22 mouse cellular contexts compared by ENCODE assay signal in genomic region chr16:24620021-24620420, GRCm38 (mm10).
DNase-seq lines count a peak whose midpoint lies in the region; ATAC-seq lines count a peak whose summit lies in the region.
"Had no signal": no experiment of that assay in that cellular context is flagged by ENCODE, and none has a peak within 500 bp of the region (broad histone marks: within the 10 kb centered on the region; RNA-seq: fewer than 3 reads in every experiment).

No protein-coding gene starts in this region.

- no peak for DNase-seq in embryonic facial prominence, embryonic 10.5 days (ENCODE audit: low spot score)
- peak; percentile 23 for DNase-seq in midbrain, embryonic 11.5 days (ENCODE audit: low spot score, missing footprints)
- no peak for DNase-seq in midbrain, embryonic 10.5 days (ENCODE audit: low spot score)
- DNase-seq in cerebellum, postnatal 25 days, result no peak
- no peak for DNase-seq in urinary bladder, adult 18-20 months (ENCODE audit: low spot score in 2 of 2)
- DNase-seq in left cerebral cortex, postnatal 10 days (ENCODE audit: extremely low spot score in 1 of 2, low spot score in 2 of 2), result no peak
- DNase-seq: adrenal gland, adult 8-10 months; gastrocnemius, postnatal 10 days; kidney, postnatal 36 days; retina, postnatal 1 day; thymus, adult 18-20 months had no signal

- H3K4me3 ChIP-seq in embryonic facial prominence, embryonic 12.5 days, result no peak overlapping the region
- no peak overlapping the region for H3K4me3 ChIP-seq in embryonic facial prominence, embryonic 10.5 days
- H3K4me3 ChIP-seq in midbrain, embryonic 11.5 days (ENCODE audit: low read depth, low read length), result no peak overlapping the region
- no peak overlapping the region for H3K4me3 ChIP-seq in midbrain, embryonic 10.5 days
- H3K4me3 ChIP-seq: erythroblast, embryonic 14.5 days; heart, embryonic 12.5 days; hindbrain, embryonic 12.5 days; limb, embryonic 13.5 days; lung, embryonic 15.5 days; neural tube, embryonic 13.5 days had no signal

- H3K9ac ChIP-seq in embryonic facial prominence, embryonic 12.5 days, result no peak overlapping the region
- no peak overlapping the region for H3K9ac ChIP-seq in midbrain, embryonic 11.5 days (ENCODE audit: low read length)
- H3K9ac ChIP-seq: heart, embryonic 12.5 days; hindbrain, embryonic 12.5 days; limb, embryonic 13.5 days; lung, embryonic 15.5 days; neural tube, embryonic 13.5 days had no signal

- 0 out of 2 replicates have a peak overlapping the region, but pooled peaks have one; percentile 57 for H3K27ac ChIP-seq in embryonic facial prominence, embryonic 12.5 days
- H3K27ac ChIP-seq in embryonic facial prominence, embryonic 10.5 days (replicated peaks), result no peak overlapping the region
- no peak overlapping the region for H3K27ac ChIP-seq in midbrain, embryonic 11.5 days (ENCODE audit: low read depth, low read length)
- H3K27ac ChIP-seq in midbrain, embryonic 10.5 days (replicated peaks), result no peak overlapping the region
- H3K27ac ChIP-seq: hindbrain, embryonic 12.5 days; limb, embryonic 13.5 days; lung, embryonic 15.5 days; neural tube, embryonic 13.5 days had no signal

- intact Hi-C loops in left cerebral cortex, postnatal 10 days (cut with DNase I), result no loop called here

- WGBS in embryonic facial prominence, embryonic 12.5 days, result 76% methylated on average over 3 of the region's 3 CpGs
- 89% methylated on average over 3 of the region's 3 CpGs for WGBS in embryonic facial prominence, embryonic 10.5 days
- WGBS in midbrain, embryonic 11.5 days, result 89% methylated on average over 3 of the region's 3 CpGs
- 88% methylated on average over 3 of the region's 3 CpGs for WGBS in midbrain, embryonic 10.5 days

- no peak for ATAC-seq in embryonic facial prominence, embryonic 12.5 days (ENCODE audit: insufficient number of reproducible peaks, insufficient read depth, low FRiP score, low TSS enrichment)
- ATAC-seq in midbrain, embryonic 11.5 days (ENCODE audit: low FRiP score), result no peak
- peak; percentile 75 for ATAC-seq in neutrophil, adult 5-6 weeks (ENCODE audit: extremely low read depth, insufficient number of reproducible peaks, low FRiP score, poor library complexity, severe bottlenecking)
- ATAC-seq: forebrain, embryonic 16.5 days; intestine, postnatal 0 days; midbrain, embryonic 16.5 days had no signal

- H3K36me3 ChIP-seq in embryonic facial prominence, embryonic 12.5 days, result no peaks in the 10 kb centered on the region
- no peaks in the 10 kb centered on the region for H3K36me3 ChIP-seq in embryonic facial prominence, embryonic 10.5 days (replicated peaks)
- H3K36me3 ChIP-seq in midbrain, embryonic 11.5 days (ENCODE audit: control insufficient read depth, insufficient read depth, low read length), result no peaks in the 10 kb centered on the region
- H3K36me3 ChIP-seq in midbrain, embryonic 10.5 days, result no peaks in the 10 kb centered on the region
- H3K36me3 ChIP-seq: heart, embryonic 12.5 days; hindbrain, embryonic 12.5 days; limb, embryonic 13.5 days; lung, embryonic 15.5 days; neural tube, embryonic 13.5 days had no signal

- no peaks in the 10 kb centered on the region for H3K27me3 ChIP-seq in embryonic facial prominence, embryonic 12.5 days
- no peaks in the 10 kb centered on the region for H3K27me3 ChIP-seq in embryonic facial prominence, embryonic 10.5 days (replicated peaks; ENCODE audit: low read depth, poor library complexity, severe bottlenecking)
- H3K27me3 ChIP-seq in midbrain, embryonic 11.5 days (ENCODE audit: control insufficient read depth, insufficient read depth, low read length), result no peaks in the 10 kb centered on the region
- H3K27me3 ChIP-seq in midbrain, embryonic 10.5 days (ENCODE audit: low read depth, poor library complexity, severe bottlenecking), result no peaks in the 10 kb centered on the region
- H3K27me3 ChIP-seq: heart, embryonic 12.5 days; hindbrain, embryonic 12.5 days; limb, embryonic 13.5 days; lung, embryonic 15.5 days; neural tube, embryonic 13.5 days had no signal

- no peaks in the 10 kb centered on the region for H3K9me3 ChIP-seq in embryonic facial prominence, embryonic 12.5 days
- no peaks in the 10 kb centered on the region for H3K9me3 ChIP-seq in embryonic facial prominence, embryonic 10.5 days
- H3K9me3 ChIP-seq in midbrain, embryonic 11.5 days (ENCODE audit: control insufficient read depth, low read length), result no peaks in the 10 kb centered on the region
- H3K9me3 ChIP-seq in midbrain, embryonic 10.5 days (replicated peaks), result no peaks in the 10 kb centered on the region
- H3K9me3 ChIP-seq: heart, embryonic 12.5 days; hindbrain, embryonic 12.5 days; limb, embryonic 13.5 days; lung, embryonic 15.5 days; neural tube, embryonic 13.5 days had no signal

- no peak overlapping the region for H3K4me2 ChIP-seq in embryonic facial prominence, embryonic 12.5 days (replicated peaks)
- no peak overlapping the region for H3K4me2 ChIP-seq in midbrain, embryonic 11.5 days
- H3K4me2 ChIP-seq: heart, embryonic 12.5 days; hindbrain, embryonic 12.5 days; limb, embryonic 13.5 days; lung, embryonic 15.5 days; neural tube, embryonic 13.5 days had no signal

- peaks cover 12% of the 10 kb centered on the region for H3K4me1 ChIP-seq in embryonic facial prominence, embryonic 12.5 days
- H3K4me1 ChIP-seq in embryonic facial prominence, embryonic 10.5 days, result peaks cover 24% of the 10 kb centered on the region
- H3K4me1 ChIP-seq in midbrain, embryonic 11.5 days (ENCODE audit: control insufficient read depth, insufficient read depth, low read length), result peaks cover 5% of the 10 kb centered on the region; the same call in 1 of the 2 replicates
- peaks cover 16% of the 10 kb centered on the region for H3K4me1 ChIP-seq in midbrain, embryonic 10.5 days
